In the genomic region with DNA sequence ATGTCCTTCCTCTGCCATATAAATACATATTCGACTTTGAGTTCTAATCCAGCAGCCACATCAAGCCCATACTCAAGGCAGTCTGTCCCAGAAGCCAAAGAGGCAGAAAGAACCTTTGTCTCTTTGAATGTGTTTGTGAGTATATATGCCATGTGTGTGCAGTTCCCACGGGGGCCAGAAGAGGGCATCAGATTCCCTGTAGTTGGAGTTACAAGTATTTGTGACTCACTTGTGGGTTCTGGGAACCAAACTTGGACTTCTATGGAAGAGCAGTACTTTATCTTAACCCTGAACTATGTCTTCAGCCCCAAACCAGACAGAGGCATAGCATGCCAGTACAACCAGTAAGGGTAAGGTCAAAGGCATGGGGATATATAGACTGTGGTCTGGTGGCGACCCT, we compare ENCODE assay signal across 24 mouse cellular contexts.
DNase-seq lines count a peak whose midpoint lies in the region; ATAC-seq lines count a peak whose summit lies in the region.
"Had no signal": no experiment of that assay in that cellular context is flagged by ENCODE, and none has a peak within 500 bp of the region (broad histone marks: within the 10 kb centered on the region; RNA-seq: fewer than 3 reads in every experiment).

No protein-coding gene starts in this region.

- no peak overlapping the region for H3K4me3 ChIP-seq in midbrain, embryonic 11.5 days (ENCODE audit: low read depth, low read length)
- no peak overlapping the region for H3K4me3 ChIP-seq in midbrain, embryonic 13.5 days (replicated peaks)
- H3K4me3 ChIP-seq: embryonic facial prominence, embryonic 15.5 days; erythroblast, embryonic 14.5 days; forebrain, embryonic 10.5 days; gastrocnemius, adult 2 months; hindbrain, embryonic 12.5 days had no signal

- no peaks in the 10 kb centered on the region for H3K4me1 ChIP-seq in midbrain, embryonic 11.5 days (ENCODE audit: control insufficient read depth, insufficient read depth, low read length)
- H3K4me1 ChIP-seq in midbrain, embryonic 13.5 days (replicated peaks): no peaks in the 10 kb centered on the region
- H3K4me1 ChIP-seq: embryonic facial prominence, embryonic 15.5 days; hindbrain, embryonic 12.5 days had no signal

- WGBS in midbrain, embryonic 11.5 days: 87% methylated on average over 3 of the region's 3 CpGs
- WGBS in midbrain, embryonic 13.5 days: 78% methylated on average over 3 of the region's 3 CpGs

- H3K27ac ChIP-seq in midbrain, embryonic 11.5 days (ENCODE audit: low read depth, low read length): no peak overlapping the region
- no peak overlapping the region for H3K27ac ChIP-seq in midbrain, embryonic 13.5 days
- H3K27ac ChIP-seq: embryonic facial prominence, embryonic 15.5 days; forebrain, embryonic 10.5 days; gastrocnemius, adult 2 months; hindbrain, embryonic 12.5 days had no signal

- ATAC-seq in midbrain, embryonic 11.5 days (ENCODE audit: low FRiP score): no peak
- ATAC-seq in midbrain, embryonic 13.5 days: no peak
- ATAC-seq: forebrain, embryonic 14.5 days; hindbrain, embryonic 16.5 days; inflammation-experienced regulatory T-cells, adult 6 months had no signal

- no peak overlapping the region for H3K4me2 ChIP-seq in midbrain, embryonic 11.5 days
- no peak overlapping the region for H3K4me2 ChIP-seq in midbrain, embryonic 13.5 days (replicated peaks)
- H3K4me2 ChIP-seq: embryonic facial prominence, embryonic 15.5 days; hindbrain, embryonic 12.5 days had no signal

- no peaks in the 10 kb centered on the region; the same call in none of the 2 replicates for H3K27me3 ChIP-seq in midbrain, embryonic 11.5 days (ENCODE audit: control insufficient read depth, insufficient read depth, low read length)
- H3K27me3 ChIP-seq in midbrain, embryonic 13.5 days: peaks cover 20% of the 10 kb centered on the region
- H3K27me3 ChIP-seq: embryonic facial prominence, embryonic 15.5 days had no signal

- no peaks in the 10 kb centered on the region for H3K36me3 ChIP-seq in midbrain, embryonic 11.5 days (ENCODE audit: control insufficient read depth, insufficient read depth, low read length)
- H3K36me3 ChIP-seq in midbrain, embryonic 13.5 days: no peaks in the 10 kb centered on the region
- H3K36me3 ChIP-seq: embryonic facial prominence, embryonic 15.5 days; forebrain, embryonic 10.5 days; G1E; hindbrain, embryonic 12.5 days had no signal

- H3K9me3 ChIP-seq in midbrain, embryonic 11.5 days (ENCODE audit: control insufficient read depth, low read length): no peaks in the 10 kb centered on the region
- no peaks in the 10 kb centered on the region for H3K9me3 ChIP-seq in midbrain, embryonic 13.5 days
- H3K9me3 ChIP-seq: embryonic facial prominence, embryonic 15.5 days had no signal

- peak; percentile 6 for DNase-seq in kidney, adult 9 months
- no peak for DNase-seq in kidney, adult 18-20 months
- DNase-seq in midbrain, embryonic 11.5 days (ENCODE audit: low spot score, missing footprints): peak; percentile 57
- DNase-seq in R1 (ENCODE audit: low read depth, low spot score): peak; percentile 41
- no peak for DNase-seq in cerebellum, postnatal 4 days (ENCODE audit: low spot score in 2 of 2)
- DNase-seq in adrenal gland, adult (ENCODE audit: inconsistent age in 2 of 2, low spot score in 1 of 2): no peak
- DNase-seq: adrenal gland, postnatal 10 days; cerebellum, adult 11-12 months; cerebellum, adult 9-10 months; cerebellum, postnatal 36 days; embryo, embryonic 11 days; gastrocnemius, adult 2 months; gastrocnemius, postnatal 25 days; heart, postnatal 10 days; heart, postnatal 4 days had no signal

- H3K9ac ChIP-seq in midbrain, embryonic 11.5 days (ENCODE audit: low read length): no peak overlapping the region
- H3K9ac ChIP-seq in midbrain, embryonic 13.5 days (replicated peaks): no peak overlapping the region
- H3K9ac ChIP-seq: embryonic facial prominence, embryonic 15.5 days; hindbrain, embryonic 12.5 days had no signal

Comparison
In these comparisons a context has a peak if more than half of its experiments do, and no peak if none do; other contexts are left out.
1. DNase-seq: peak in kidney, adult 9 months (single experiment), midbrain, embryonic 11.5 days (single experiment) and R1 (single experiment); none in kidney, adult 18-20 months (single experiment), cerebellum, postnatal 4 days (0 of 2) and adrenal gland, adult (0 of 2).